Mouse (Mus musculus): ENCODE data around the gene Dvl1.

DNA sequence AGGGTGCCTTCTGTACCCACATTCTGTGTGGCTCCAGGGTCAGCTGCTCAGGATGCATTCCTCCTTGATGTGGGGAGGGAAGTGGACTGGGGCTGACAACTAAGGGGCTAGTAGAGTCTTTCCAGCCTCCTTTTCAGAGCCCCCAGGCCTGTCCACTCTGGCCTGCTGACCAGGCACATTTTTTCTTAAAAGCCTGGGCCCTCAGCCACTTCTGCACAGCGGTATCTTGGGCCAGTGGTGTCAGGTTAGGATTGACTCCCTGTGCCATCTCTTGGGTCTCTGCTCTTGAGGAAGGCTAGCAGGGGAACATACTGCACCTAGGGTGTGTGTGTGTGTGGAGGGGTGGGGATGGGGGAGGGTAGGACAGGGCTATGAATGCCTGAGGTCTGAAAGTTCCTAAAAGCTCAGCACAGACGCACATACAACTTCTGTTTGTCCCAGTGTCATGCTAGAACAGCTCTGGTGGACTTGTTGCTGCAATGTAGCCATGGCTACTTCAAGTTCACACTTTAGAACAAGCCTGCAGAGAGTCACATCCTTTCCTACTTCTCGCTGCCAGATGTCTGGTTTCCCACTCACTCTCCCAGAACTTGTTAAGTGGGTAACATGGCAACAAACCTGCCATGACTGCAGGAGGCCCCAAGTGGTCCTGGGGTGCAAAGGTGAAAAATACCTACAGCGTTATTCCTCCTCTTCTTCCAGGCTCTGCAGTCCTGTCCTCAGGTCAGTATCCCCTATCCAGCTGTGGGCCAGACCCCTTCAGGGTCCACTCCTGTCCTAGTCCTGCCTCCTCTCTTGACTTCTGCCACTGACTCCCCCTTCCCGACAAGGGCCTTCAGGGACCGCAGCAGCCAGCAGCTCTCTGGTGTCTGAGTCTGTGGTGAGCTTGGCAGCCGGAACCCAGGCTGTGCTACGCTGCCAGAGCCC lies 6.9 kb upstream of the Dvl1 start:
- no peak for TF ChIP-seq HCFC1 (IDR thresholded peaks at IDR 0.05; ENCODE audit: low read depth, low read length)
- no peak for TF ChIP-seq E2F4 (IDR thresholded peaks at IDR 0.05; ENCODE audit: borderline replicate concordance, low read depth, low read length)
- no peak for TF ChIP-seq ZC3H11A (IDR thresholded peaks at IDR 0.05; ENCODE audit: low read depth, low read length)
- TF ChIP-seq BHLHE40 (IDR thresholded peaks at IDR 0.05; ENCODE audit: borderline replicate concordance, low read depth, low read length), result no peak

Measured in MEL (cell line).